Mouse (Mus musculus) thymus, adult 2 months (tissue): ENCODE data around the gene Caskin1. TPM values are rescaled to one million over a fixed set of nuclear protein-coding genes. Genes with fewer than 3 reads are reported as not detected.
A peak's percentile ranks its signal among the peaks of the same experiment; 100 is the strongest.

ENCODE experiments used
- DNase-seq: peaks from one replicate; pipeline ENCODE4 v3.0.0; 2021
- H3K27ac ChIP-seq: fragments of 200-500 bp; 2 replicates; pipeline ENCODE4 v1.5.1; 2012; ENCODE audit warnings: low read length, control low read depth; ENCODE audit not compliant: control insufficient read depth, insufficient read depth
- H3K27me3 ChIP-seq: fragments of 200-500 bp; 2 replicates; pipeline ENCODE4 v1.6.1; 2012; ENCODE audit warnings: mild to moderate bottlenecking, low read length, moderate library complexity, mixed read lengths; ENCODE audit not compliant: control insufficient read depth, insufficient read depth
- H3K36me3 ChIP-seq: fragments of 200-500 bp; 2 replicates; pipeline ENCODE4 v1.6.1; 2012; ENCODE audit warnings: mild to moderate bottlenecking, low read length, moderate library complexity; ENCODE audit not compliant: control insufficient read depth, insufficient read depth
- H3K4me1 ChIP-seq: fragments of 200-500 bp; replicated peaks from 2 replicates; pipeline ENCODE4 v1.6.1; 2012; ENCODE audit warnings: low read length; ENCODE audit not compliant: control insufficient read depth, insufficient read depth
- H3K4me3 ChIP-seq: fragments of 200-500 bp; 2 replicates; pipeline ENCODE4 v1.5.1; 2012; ENCODE audit warnings: mild to moderate bottlenecking, low read length, control low read depth, moderate library complexity; ENCODE audit not compliant: control insufficient read depth, insufficient read depth
- CTCF ChIP-seq: fragments of 200-500 bp; IDR thresholded peaks from 2 replicates; pipeline ENCODE4 v1.5.1; 2012; ENCODE audit warnings: mild to moderate bottlenecking, control low read depth, low read length, moderate library complexity, borderline replicate concordance; ENCODE audit not compliant: control insufficient read depth, poor library complexity, insufficient read depth; ENCODE audit errors: extremely low read depth
- POLR2A ChIP-seq: fragments of 200-500 bp; IDR thresholded peaks from 2 replicates; pipeline ENCODE4 v1.6.1; 2012; ENCODE audit warnings: mild to moderate bottlenecking, low read length, control low read depth, moderate library complexity; ENCODE audit not compliant: control insufficient read depth, poor library complexity, insufficient read depth; ENCODE audit errors: extremely low read depth
- WGBS: fragments of 180-500 bp; shearing (Covaris S2); methylation state at CpG from one replicate; pipeline ENCODE4 v1.1.7; 2018; 5-methylcytosine and 5-hydroxymethylcytosine counted together
- polyA plus RNA-seq: library from polyadenylated mRNA; depleted of rRNA; stranded (reverse); fragments of >200 nt; gene quantifications from 2 replicates; pipeline ENCODE4 v1.2.3, GENCODE M21; 2012

Caskin1 gene
- polyA plus RNA-seq, 1 experiment = 0.15 TPM

- WGBS = 97% methylated on average over 20 of the region's 20 CpGs
- Histone ChIP-seq H3K27ac (no peak overlapping the region), H3K4me3 (no peak overlapping the region), H3K4me1 (peaks cover 8% of the 10 kb centered on the region), H3K27me3 (no peaks in the 10 kb centered on the region), H3K36me3 (peaks cover 10% of the 10 kb centered on the region)
- TF ChIP-seq POLR2A (no peak), CTCF (no peak)
- no peak for DNase-seq
Measured at GRCm38 (mm10) chr17:24481027-24481815, 7.2 kb upstream of the Caskin1 start.

- Histone ChIP-seq H3K4me3 (no peak overlapping the region), H3K27me3 (peaks cover 6% of the 10 kb centered on the region; the same call in 1 of the 2 replicates), H3K4me1 (peaks cover 4% of the 10 kb centered on the region; the same call in 1 of the 2 replicates), H3K27ac (no peak overlapping the region), H3K36me3 (no peaks in the 10 kb centered on the region)
- 97% methylated on average over 3 of the region's 3 CpGs for WGBS
- TF ChIP-seq CTCF (no peak), POLR2A (no peak)
- no peak for DNase-seq
Measured at GRCm38 (mm10) chr17:24483495-24483894, 4.9 kb upstream of the Caskin1 start.

- peaks cover 9% of the 10 kb centered on the region; the same call in 1 of the 2 replicates for H3K4me1 ChIP-seq
- 61% methylated on average over 11 of the region's 11 CpGs for WGBS
- H3K36me3 ChIP-seq = no peaks in the 10 kb centered on the region
- DNase-seq = no peak
- H3K4me3 ChIP-seq = no peak overlapping the region
- no peak overlapping the region for H3K27ac ChIP-seq
- no peak for TF ChIP-seq POLR2A
- no peak for TF ChIP-seq CTCF
- peaks cover 18% of the 10 kb centered on the region for H3K27me3 ChIP-seq
Measured at GRCm38 (mm10) chr17:24485090-24485860, 3.1 kb upstream of the Caskin1 start.

GRCm38 (mm10) chr17:24488662-24489264 lies 362 bp downstream of the Caskin1 start:
- peaks cover 9% of the 10 kb centered on the region; the same call in 1 of the 2 replicates for H3K4me1 ChIP-seq
- no peak for DNase-seq
- peak overlapping the region; percentile 38 for H3K4me3 ChIP-seq
- TF ChIP-seq CTCF (no peak), POLR2A (no peak)
- H3K27ac ChIP-seq = no peak overlapping the region
- H3K36me3 ChIP-seq = no peaks in the 10 kb centered on the region
- peaks cover 18% of the 10 kb centered on the region for H3K27me3 ChIP-seq
- 2% methylated on average over 66 of the region's 81 CpGs for WGBS

GRCm38 (mm10) chr17:24489265-24490030 lies 1.0 kb downstream of the Caskin1 start:
- Histone ChIP-seq H3K27ac (no peak overlapping the region), H3K36me3 (no peaks in the 10 kb centered on the region), H3K4me3 (no peak overlapping the region), H3K4me1 (peaks cover 9% of the 10 kb centered on the region; the same call in 1 of the 2 replicates), H3K27me3 (peaks cover 18% of the 10 kb centered on the region)
- TF ChIP-seq POLR2A = no peak
- TF ChIP-seq CTCF = no peak
- WGBS = 56% methylated on average over 19 of the region's 19 CpGs
- DNase-seq = no peak
